Mouse (Mus musculus): ENCODE measurements around the gene Mylpf. TPM values are rescaled to one million over a fixed set of nuclear protein-coding genes. Genes with fewer than 3 reads are reported as not detected.

Gene Mylpf
- polyA plus RNA-seq, 2 experiments, result 609 to 1,104 TPM

DNA sequence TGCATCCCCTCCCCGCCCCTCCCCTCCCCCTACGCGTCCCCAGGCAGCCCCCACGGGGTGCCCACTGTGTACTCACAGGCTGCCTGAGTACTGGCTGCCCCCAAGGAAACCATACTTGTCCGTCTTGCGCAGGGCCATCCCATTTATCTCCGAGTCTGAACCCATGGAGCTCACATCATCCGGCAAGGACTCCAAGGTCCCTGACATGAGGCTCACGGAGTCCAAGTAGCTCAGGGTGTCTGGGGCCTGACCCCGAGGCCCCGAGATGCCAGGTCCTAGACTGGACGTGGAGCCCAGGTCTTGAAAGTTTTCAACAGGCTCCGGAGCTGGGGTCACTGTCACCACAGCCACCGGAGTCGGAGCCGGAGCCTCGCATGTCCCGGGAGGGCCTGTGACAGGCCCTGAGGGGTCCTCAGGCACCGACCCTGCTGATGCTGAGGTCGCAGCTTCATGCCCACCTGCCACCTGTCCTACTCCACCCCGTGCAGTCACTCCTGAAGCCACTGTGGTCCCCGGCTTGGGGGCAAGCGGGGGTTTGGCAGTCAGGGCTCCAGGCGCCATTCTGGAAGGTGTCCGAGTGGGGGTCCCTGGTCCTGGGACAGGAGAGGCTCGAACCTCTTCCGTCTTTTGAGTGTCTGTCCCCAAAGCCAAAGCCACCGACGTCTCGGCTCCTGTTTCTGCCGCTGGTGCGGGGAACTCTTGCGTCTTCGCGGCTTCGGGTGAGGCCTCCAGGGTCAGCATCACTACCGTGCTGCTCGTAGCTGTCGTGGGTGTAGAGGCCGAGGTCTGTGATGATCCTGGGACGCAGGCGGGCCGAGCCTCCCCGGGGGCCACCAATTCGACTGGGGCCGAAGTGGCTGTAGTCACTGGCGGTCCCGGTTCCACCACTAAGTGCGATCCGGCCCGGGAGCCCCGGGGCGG is 1.1 kb upstream of the Mylpf start:
- TF ChIP-seq POLR2A (IDR thresholded peaks at IDR 0.05; ENCODE audit: borderline replicate concordance, extremely low read depth, insufficient read depth, insufficient read length), result no peak
- peaks cover 18% of the 10 kb centered on the region for H3K36me3 ChIP-seq (ENCODE audit: control insufficient read depth, insufficient read depth, low read length)
- no peaks in the 10 kb centered on the region for H3K27me3 ChIP-seq (ENCODE audit: control insufficient read depth, insufficient read depth, low read length)
- ATAC-seq (ENCODE audit: low FRiP score, low read depth), result no peak
- no peaks in the 10 kb centered on the region for H3K9me3 ChIP-seq (ENCODE audit: control insufficient read depth, low read length)
- peak overlapping the region; percentile 80 for H3K27ac ChIP-seq (replicated peaks; ENCODE audit: low read depth, low read length)
- WGBS, result under 1% methylated on average over 45 of the region's 53 CpGs
- H3K4me2 ChIP-seq (replicated peaks; ENCODE audit: low read depth, low read length, severe bottlenecking), result peak overlapping the region; percentile 65
- H3K9ac ChIP-seq (ENCODE audit: low read depth, low read length, severe bottlenecking), result peak overlapping the region; percentile 89
- no peak for DNase-seq (ENCODE audit: low spot score)
- peaks cover 21% of the 10 kb centered on the region for H3K4me1 ChIP-seq (ENCODE audit: control insufficient read depth, insufficient read depth, low read length)
- H3K4me3 ChIP-seq (replicated peaks; ENCODE audit: low read length), result peak overlapping the region; percentile 94

- Histone ChIP-seq H3K4me2 (replicated peaks; ENCODE audit: low read depth, low read length, severe bottlenecking) (peak within 1 kb of the TSS; percentile 71), H3K4me3 (replicated peaks; ENCODE audit: low read length) (peak within 1 kb of the TSS; percentile 94), H3K36me3 (ENCODE audit: control insufficient read depth, insufficient read depth, low read length) (peaks cover 12% of the 10 kb centered on the region), H3K27me3 (ENCODE audit: control insufficient read depth, insufficient read depth, low read length) (no peaks in the 10 kb centered on the region), H3K9me3 (ENCODE audit: control insufficient read depth, low read length) (no peaks in the 10 kb centered on the region), H3K4me1 (ENCODE audit: control insufficient read depth, insufficient read depth, low read length) (peaks cover 21% of the 10 kb centered on the region), H3K9ac (ENCODE audit: low read depth, low read length, severe bottlenecking) (peak within 1 kb of the TSS; percentile 89), H3K27ac (replicated peaks; ENCODE audit: low read depth, low read length) (peak within 1 kb of the TSS; percentile 80)
- no peak for DNase-seq (ENCODE audit: low spot score)
- no peak for ATAC-seq (ENCODE audit: low FRiP score, low read depth)
- under 1% methylated on average over 20 of the region's 44 CpGs for WGBS
- TF ChIP-seq POLR2A (IDR thresholded peaks at IDR 0.05; ENCODE audit: borderline replicate concordance, extremely low read depth, insufficient read depth, insufficient read length), result no peak
Measured at GRCm38 (mm10) chr7:127208295-127208552, 466 bp upstream of the Mylpf start, which contains the start of gene Tbc1d10b. TSS of gene Tbc1d10b (minus strand) at chr7:127208468.

- Histone ChIP-seq H3K27me3 (ENCODE audit: control insufficient read depth, insufficient read depth, low read length) (no peaks in the 10 kb centered on the region), H3K4me2 (replicated peaks; ENCODE audit: low read depth, low read length, severe bottlenecking) (peak overlapping the region; percentile 71; the same call in 1 of the 2 replicates), H3K27ac (replicated peaks; ENCODE audit: low read depth, low read length) (no peak overlapping the region), H3K9me3 (ENCODE audit: control insufficient read depth, low read length) (no peaks in the 10 kb centered on the region), H3K4me3 (replicated peaks; ENCODE audit: low read length) (peak overlapping the region; percentile 94), H3K36me3 (ENCODE audit: control insufficient read depth, insufficient read depth, low read length) (peaks cover 7% of the 10 kb centered on the region; the same call in 1 of the 2 replicates), H3K9ac (ENCODE audit: low read depth, low read length, severe bottlenecking) (no peak overlapping the region), H3K4me1 (ENCODE audit: control insufficient read depth, insufficient read depth, low read length) (peaks cover 29% of the 10 kb centered on the region)
- no peak for TF ChIP-seq POLR2A (IDR thresholded peaks at IDR 0.05; ENCODE audit: borderline replicate concordance, extremely low read depth, insufficient read depth, insufficient read length)
- WGBS, result 80% methylated on average over 5 of the region's 5 CpGs
- DNase-seq (ENCODE audit: low spot score) (no peak), ATAC-seq (ENCODE audit: low FRiP score, low read depth) (no peak)
Measured at GRCm38 (mm10) chr7:127209851-127210250, 1.2 kb downstream of the Mylpf start.

DNA sequence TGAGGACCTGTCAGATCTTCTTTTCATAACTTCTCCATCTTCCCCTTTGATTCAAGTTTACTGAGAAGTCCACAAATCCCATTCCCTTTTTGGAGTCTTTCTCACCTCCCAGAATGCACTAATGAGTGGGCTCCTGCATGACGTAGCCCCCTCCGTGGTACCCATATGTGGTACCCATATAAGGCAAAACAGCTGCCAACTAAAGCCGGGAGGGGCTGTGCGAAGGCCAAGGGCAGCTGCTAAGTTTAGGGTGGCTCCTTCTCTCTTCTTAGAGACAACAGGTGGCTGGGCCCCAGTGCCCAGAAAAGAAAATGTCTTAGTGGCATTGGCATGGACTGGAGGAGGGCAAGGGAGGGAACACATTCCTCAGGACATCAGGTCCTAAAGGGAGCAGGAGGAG is 1.6 kb downstream of the Mylpf start:
- DNase-seq (ENCODE audit: low spot score) (peak; percentile 49), ATAC-seq (ENCODE audit: low FRiP score, low read depth) (no peak)
- TF ChIP-seq POLR2A (IDR thresholded peaks at IDR 0.05; ENCODE audit: borderline replicate concordance, extremely low read depth, insufficient read depth, insufficient read length), result no peak
- Histone ChIP-seq H3K9me3 (ENCODE audit: control insufficient read depth, low read length) (no peaks in the 10 kb centered on the region), H3K36me3 (ENCODE audit: control insufficient read depth, insufficient read depth, low read length) (peaks cover 2% of the 10 kb centered on the region; the same call in 1 of the 2 replicates), H3K4me3 (replicated peaks; ENCODE audit: low read length) (no peak overlapping the region), H3K27ac (replicated peaks; ENCODE audit: low read depth, low read length) (no peak overlapping the region), H3K27me3 (ENCODE audit: control insufficient read depth, insufficient read depth, low read length) (no peaks in the 10 kb centered on the region), H3K9ac (ENCODE audit: low read depth, low read length, severe bottlenecking) (no peak overlapping the region), H3K4me2 (replicated peaks; ENCODE audit: low read depth, low read length, severe bottlenecking) (no peak overlapping the region), H3K4me1 (ENCODE audit: control insufficient read depth, insufficient read depth, low read length) (peaks cover 28% of the 10 kb centered on the region)
- WGBS, result 83% methylated on average over 4 of the region's 4 CpGs

DNA sequence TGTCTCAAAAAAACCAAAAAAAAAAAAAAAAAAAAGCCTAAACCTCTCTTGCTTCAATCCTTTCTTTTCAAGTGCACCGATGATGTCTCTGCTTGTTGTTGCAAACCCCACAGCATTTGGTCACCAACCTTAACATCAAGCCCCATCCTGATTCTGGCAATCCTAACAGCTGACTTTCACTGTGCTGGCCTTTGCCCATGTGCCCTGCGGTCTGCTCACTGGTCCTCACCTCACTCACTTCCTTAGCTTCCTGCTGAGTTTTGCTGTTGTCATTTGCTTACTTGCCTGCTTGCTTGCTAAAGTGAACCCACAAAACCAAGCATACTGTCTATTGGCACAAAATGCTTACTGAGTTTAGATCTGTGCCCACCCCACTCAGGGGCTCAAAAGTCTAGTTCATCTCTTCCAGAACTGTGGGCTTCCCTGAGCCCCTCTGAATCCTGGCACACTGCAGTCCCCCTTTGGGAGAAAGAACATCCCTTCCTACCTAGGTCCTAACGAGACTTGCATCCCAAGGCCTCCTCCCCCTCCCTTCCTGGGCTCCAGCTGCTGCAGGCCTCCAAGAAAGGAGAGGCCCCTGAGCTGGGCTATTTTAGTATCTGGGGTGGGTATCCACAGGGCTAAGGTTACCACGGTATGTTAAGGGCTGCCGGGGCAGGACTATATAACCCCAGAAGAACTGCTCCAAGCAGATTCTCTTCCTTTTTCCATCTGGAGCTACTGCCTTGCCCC is 2.5 kb downstream of the Mylpf start:
- H3K27ac ChIP-seq (replicated peaks; ENCODE audit: low read depth, low read length), result no peak overlapping the region
- no peaks in the 10 kb centered on the region for H3K9me3 ChIP-seq (ENCODE audit: control insufficient read depth, low read length)
- H3K27me3 ChIP-seq (ENCODE audit: control insufficient read depth, insufficient read depth, low read length), result no peaks in the 10 kb centered on the region
- H3K36me3 ChIP-seq (ENCODE audit: control insufficient read depth, insufficient read depth, low read length), result no peaks in the 10 kb centered on the region
- no peak for DNase-seq (ENCODE audit: low spot score)
- no peak for TF ChIP-seq POLR2A (IDR thresholded peaks at IDR 0.05; ENCODE audit: borderline replicate concordance, extremely low read depth, insufficient read depth, insufficient read length)
- no peak for ATAC-seq (ENCODE audit: low FRiP score, low read depth)
- no peak overlapping the region for H3K4me3 ChIP-seq (replicated peaks; ENCODE audit: low read length)
- 71% methylated on average over 5 of the region's 5 CpGs for WGBS
- H3K4me2 ChIP-seq (replicated peaks; ENCODE audit: low read depth, low read length, severe bottlenecking), result no peak overlapping the region
- no peak overlapping the region for H3K9ac ChIP-seq (ENCODE audit: low read depth, low read length, severe bottlenecking)
- peaks cover 22% of the 10 kb centered on the region for H3K4me1 ChIP-seq (ENCODE audit: control insufficient read depth, insufficient read depth, low read length)

Data from limb, embryonic 14.5 days (tissue).